Mouse (Mus musculus) CD8-positive naive resting alpha-beta T cell, adult 2 months (primary cell): ENCODE results near the gene Xpnpep1.

Source experiments
- DNase-seq, 2 experiments: peaks; one replicate each; pipeline ENCODE4 v3.0.0; 2022; ENCODE audit warnings: low read depth in 2 of 2, low spot score in 2 of 2

Xpnpep1 gene

DNA sequence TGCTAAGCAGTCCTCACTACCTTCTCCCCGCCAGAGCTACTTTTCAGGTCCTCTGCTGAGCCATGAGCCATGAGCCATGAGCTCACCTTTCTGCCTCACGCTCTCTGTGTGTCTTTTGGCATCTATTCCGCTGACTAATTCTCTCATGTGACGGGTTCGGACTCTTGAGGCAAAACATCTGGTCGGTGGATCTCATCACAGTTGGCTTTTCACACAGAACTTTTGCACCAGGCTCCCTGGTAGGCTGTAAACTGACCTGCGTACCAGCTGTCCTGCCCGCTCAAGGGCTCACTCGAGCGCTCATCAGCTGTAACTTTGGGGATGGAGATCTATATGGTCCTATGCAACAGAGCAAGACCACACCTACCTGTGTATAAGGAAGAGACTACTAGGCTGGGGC is 26.9 kb upstream of the Xpnpep1 start:
- DNase-seq: no peak

DNA sequence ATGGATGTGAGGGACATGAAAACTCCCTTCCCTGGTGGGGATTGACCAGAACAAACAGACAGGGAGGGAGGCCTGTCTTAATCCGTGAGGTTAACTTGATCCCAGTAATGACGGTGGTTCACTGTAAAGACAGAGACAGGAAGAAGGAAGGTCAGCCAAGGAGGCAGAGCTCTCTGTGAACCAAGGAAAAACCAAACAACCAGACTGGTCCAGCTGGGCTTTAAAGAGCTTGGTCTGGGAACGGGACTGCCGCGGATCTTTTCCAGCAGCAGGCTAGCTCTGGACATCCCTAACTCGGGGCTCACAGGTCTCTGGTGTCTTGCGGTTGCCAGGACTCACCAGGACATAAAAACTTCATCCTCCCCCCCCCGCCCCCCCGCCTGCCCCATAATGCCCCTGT is 26.5 kb upstream of the Xpnpep1 start:
- no peak for DNase-seq

DNA sequence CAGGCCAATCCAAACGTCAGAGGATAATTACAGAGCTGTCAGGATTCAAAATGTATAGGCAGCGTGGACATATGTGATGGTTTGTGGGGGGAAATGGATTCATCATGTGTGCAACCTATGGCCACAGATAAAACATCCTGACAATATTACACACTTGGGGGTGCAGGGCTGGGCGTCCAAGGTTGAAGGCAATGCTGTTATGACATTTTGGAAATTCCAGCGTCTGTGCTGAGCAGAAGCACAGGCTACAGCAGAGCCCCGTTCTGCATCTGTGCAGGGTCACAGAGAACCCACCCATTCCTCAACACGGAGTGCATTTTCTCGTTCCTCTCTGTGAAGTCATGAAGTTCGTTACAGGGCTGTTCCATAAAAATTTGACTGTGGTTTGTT is 25.0 kb upstream of the Xpnpep1 start:
- no peak for DNase-seq

DNA sequence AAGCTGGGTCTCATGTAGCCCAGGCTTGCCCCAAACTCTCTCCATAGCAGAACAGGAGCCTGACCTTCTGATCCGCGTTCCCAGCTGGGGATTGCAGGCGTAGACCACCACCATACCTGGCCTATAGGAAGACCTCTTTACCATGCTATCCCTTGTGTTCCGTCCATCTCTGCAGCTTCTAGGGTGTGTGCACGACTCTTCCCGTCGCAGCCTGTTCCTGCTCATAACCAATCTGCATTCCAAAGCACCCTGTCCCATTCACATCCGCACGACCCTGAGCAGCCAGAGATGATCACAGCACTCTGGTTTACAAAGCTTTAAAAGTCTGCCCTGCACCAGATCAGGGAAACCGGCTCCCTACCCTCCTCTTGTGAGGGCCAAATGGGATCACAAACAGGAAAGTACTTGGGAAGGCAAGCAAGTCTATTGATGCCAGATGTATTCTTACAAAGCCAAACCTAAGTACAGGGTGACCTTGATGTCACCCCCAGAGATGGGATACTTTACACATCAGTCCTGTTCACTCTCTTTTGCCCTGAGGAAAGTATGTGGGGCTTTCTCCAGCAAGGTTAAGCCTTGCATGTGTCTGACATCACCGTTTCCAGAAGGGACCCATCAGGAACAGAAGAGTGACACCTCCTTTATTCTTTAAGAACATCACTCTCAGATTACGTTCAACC is 24.4 kb upstream of the Xpnpep1 start:
- no peak for DNase-seq

DNA sequence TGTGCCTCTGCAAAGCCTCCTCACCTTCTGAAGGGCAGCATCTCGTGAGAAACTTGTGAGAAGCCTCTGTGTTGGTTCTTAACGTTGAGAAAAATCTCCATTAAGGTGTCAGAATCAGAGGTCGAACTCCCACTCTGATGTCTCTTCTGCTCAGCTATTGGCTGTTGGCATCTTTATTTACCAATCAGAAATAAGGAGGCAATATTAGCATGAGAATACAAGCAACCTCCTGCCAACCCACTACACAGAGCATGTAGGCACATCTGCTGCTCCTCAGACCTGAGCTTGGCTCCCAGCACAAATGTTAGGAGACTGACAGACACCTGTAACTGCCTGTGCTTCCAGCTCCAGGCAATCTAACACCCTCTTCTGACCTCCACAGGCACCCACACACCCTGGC is 22.0 kb upstream of the Xpnpep1 start:
- DNase-seq: no peak

DNA sequence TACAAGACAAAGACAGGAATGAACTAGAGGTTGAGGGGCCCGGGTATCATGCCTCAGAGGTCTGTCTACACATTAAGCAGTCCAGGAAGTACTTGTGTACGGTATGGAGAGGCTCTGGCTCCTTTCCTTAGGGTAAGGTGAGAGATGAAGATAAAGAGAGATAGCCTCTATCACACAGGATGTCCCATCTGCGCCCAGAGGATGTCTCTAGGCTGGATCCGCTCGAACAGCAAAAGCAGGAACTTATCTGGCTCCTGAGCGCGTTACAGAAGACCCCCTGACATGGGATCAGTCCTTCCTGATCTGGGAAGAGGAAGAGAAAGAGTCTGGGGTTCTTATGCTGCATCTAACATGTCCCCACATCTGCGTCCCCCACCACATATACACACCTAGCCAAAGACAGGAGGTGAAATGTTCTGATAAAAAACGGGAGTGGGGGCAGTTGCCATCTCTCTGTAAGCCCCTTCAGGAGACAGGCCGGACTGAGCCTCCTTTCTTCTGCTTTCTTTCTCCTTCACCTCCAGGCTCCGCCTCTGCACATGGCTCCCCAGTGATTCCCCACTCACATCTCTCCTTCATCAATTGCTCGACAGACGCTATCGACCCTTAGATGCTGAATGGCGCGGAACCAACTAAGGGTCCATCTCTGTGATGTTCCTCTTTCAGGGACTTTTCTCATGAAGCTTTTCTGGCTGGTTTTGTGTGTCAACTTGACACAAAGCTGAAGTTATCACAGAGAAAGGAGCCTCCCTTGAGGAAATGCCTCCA is 19.5 kb upstream of the Xpnpep1 start:
- no peak for DNase-seq

DNA sequence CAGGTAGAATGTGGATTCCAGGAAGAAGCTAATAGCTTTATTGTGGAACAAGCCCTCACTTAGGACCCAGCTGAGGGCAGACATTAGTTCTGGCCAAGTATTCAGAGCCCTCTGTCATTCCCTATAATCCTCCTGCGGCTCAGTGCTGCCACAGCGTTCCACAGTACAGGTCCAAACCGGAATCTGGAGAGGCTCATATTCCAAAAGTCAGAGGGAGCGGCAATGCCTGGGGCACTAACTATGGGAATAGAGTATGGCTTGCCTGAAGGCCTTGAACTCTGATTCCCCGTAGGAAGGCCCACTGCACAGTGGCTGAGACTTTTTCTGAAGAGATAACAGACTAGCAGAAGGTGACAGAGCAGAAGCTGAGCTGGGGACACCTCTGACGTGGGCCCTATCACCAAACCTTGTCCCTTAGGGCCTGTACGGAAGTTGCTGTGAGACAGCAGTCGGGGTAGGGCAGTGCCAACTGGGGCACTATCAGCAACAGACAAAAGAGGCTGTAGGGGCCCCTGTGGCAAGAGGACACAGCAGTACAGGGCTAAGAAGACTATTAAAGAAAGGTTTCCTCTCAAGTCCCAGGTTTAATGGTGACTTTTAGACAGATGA is 18.8 kb upstream of the Xpnpep1 start:
- DNase-seq: no peak

DNA sequence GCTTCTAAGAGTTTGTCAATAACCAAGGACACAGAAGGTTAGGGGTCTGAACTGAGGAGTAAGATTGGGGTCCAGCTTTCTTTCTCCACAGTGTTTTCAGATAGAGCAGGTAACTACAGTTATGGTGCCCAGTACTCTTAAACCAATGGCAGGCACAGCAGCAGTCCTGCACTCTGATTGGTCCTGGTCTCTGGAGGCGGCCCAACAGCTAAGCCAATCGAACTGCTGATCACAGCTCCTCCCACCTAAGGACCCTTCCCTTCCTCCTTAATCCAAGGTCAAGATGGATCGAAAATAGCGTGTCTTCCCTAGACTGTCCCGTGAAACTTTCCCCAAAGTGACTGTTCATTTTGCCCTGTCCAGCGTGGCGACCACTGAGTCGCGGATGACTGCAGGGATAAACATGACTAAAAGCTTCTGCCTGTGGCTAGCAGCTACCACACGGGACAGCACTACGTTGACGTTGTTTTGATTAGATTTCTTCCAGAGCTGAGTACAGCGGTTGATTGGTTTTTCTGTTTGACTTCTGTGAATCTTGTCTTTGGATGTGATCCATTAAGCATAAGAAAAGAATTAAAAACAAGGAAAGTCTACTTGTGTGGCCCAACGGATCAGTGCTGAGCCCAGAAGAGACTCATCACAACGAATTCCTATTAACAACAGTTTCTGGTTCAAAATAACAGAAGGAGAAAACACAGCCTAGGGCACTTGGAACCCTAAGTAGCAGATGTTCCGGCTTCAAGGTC is 18.1 kb upstream of the Xpnpep1 start:
- no peak for DNase-seq

DNA sequence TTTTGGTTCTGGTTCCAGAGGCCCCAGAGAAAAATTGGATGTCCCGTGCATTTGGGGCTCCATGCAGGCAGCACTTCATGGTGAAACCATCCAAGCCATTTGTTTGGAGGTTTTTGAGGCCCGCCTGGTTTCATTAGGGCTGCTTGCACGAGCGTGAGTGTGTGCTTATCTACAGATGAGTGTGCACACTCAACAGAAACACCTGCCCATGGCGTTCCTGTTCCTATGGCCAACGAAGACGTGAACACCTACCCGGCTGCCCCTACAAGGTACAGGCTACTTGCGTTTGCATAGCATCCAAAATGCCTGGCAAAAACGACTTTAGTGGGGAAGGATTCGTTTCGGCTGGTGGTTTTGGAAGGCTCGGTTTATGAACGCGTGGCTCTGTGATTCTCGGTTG is 13.3 kb upstream of the Xpnpep1 start:
- DNase-seq: no peak

DNA sequence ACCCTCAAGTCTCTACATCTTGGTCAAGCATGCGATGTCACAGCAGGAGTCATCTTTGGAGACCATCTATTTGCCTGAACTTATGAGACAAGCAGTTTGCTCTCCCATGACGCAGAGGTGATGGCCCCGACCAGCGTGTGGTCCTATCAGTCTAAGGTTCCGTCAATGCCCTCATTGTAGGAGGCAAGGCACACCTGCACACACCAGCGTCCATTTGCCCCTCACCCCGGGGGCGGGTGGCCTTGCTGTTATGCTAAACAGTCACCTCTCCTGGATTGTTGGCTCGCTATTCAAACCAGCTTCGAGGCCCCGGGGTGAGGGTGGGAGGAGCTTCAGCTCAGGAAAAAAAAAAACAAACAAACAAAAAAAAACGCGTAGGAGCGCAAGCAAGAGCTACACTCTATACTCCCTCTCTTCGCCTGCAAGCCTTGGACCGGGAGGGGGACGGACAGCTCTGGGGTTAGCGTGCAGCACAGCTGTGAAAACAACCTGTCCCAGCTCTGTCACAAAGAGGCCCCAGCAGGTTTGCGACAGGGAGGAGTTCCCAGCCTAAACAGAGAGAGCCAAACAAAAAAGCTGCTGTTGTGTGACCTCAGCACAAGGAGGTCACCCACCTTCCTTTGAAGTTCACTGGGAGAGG is 12.1 kb upstream of the Xpnpep1 start:
- no peak for DNase-seq

DNA sequence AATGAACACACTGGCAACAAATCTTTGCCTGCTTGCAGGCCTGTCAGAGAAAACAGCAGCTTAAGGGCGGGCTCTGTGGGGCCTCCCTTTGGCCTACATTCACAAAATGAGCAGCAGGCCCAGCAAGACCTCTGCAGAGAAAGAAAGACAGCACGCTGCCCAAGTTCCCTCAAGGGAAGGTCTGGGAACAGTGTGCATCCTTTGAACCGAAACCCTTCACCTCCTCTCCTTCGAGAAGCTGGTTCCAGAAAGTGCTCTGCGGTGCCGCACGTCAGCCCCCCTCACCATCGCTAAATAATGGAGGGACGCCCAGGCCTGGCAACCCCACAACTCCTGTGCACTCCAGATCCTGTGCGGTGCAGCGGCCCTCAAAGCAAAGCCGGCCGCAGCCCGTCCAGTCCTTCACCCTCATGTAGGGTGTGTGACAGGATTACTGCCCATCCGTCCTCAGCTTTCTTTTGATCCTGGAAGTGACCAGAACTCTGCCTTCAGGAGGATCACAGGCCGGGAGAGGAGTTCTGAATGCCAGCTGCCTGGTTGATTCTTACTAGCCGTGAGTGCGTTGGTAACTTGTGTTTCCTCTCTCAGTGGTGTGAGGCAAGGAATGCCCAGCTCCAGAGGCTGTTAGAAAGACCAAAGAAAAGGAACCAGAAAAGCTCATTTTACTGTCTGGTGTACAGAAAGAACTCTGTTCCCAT is 11.4 kb upstream of the Xpnpep1 start:
- no peak for DNase-seq

DNA sequence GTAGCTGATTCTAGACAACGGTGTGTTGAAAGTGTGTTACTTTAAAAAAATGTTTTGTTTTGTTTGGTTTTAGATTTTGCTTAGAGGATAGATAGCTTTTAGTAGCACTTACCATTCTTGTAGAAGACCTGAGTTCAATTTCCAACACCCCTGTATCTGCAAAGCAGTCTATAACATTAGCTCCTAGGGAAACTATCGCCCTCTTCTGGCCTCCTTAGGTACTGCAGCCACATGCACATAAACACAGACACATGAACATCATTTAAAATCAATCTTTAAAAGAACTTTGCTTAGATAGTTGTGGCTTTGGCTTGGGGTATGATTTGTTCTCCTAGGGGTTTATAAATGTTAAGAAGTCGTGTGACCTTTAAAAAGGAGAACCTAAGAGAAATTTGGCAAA is 10.1 kb upstream of the Xpnpep1 start:
- DNase-seq: no peak

DNA sequence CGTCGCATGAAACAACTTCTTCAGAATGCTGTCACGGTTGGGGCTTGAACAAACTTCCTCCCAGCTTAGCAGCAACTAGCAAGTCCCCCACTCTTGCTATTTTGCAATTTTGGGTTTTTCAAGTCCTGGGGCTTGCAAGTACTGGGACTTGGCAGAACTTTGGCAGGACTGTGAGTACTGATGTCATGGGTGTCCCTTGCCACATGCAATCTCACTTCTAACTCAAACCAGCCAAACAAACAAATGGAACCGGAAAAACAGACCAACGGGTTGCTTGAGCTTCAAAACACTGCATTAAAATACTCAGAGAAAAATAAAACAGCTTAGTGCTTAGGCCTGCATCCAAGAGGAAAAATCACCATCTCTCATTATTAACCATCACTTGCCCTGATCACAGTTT is 7.2 kb upstream of the Xpnpep1 start:
- DNase-seq: no peak

DNA sequence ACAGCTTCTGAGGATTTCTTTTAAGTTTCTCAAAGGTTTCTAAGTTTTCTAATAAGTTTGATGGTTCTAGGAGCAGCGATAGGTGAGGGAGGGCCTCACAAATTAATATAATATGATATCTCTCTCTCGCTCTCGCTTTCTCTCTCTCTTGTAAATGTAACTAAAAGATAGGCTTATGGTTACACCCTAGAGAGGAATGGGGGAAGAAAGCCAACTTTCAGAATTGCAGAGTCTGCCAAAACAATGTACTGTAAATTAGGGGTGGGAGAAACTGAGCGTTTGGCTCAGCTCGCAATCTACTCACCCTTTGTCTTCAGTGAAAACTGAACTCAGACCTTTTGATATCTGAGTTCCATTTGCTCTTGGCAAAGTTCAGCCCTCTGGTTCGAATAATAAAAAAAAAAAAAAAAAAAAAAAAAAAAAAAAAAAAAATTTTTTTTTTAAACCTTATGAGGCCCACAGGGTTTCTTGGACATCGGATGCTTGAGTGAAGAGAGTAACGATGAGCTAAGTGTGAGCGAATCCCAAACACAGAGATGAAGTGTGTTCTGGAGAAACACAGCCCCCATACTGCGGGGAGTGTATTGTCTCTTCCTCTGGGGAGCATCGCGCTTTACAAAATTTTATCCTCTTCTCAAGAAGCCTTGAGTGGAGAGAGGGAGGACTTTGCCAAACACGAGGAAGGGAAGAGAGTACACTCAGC is 3.6 kb upstream of the Xpnpep1 start:
- no peak for DNase-seq

DNA sequence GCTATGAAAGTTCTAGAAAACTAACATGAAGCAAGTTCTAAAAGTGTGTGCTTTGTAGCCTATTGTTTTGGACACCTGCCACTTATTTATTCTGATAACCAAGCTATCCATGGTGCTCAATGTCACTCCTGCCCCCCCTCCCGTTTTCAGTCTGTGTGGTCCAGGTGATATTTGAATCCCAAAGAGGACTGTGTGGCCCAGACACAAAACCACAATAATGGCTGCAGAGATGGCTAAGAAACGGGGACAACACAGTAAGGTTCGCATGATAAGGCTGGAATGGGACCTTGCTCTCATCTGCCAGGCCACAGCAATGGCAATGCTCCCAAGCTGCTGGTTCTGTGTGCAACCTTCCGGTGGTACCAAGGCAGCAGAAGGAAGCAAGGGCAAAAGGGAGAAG is 1.6 kb upstream of the Xpnpep1 start:
- DNase-seq: no peak

DNA sequence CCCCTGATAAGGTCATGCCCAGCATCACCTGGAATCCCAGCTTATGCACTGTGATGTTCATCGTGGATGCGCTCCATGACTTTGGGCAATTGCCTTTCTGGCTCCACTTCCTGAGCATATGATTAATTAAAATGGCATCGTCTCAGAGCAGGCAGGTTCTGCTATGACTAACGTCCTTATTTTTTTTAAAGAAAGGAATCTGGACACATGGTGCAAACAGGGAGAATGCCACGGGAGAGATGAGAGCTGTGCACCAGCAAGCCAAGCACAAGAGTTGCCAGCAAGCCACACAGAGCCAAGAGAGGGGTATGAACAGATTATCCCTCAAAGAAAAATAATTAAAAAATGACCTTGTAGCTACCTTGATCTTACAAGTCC is 1.1 kb upstream of the Xpnpep1 start:
- DNase-seq: no peak

DNA sequence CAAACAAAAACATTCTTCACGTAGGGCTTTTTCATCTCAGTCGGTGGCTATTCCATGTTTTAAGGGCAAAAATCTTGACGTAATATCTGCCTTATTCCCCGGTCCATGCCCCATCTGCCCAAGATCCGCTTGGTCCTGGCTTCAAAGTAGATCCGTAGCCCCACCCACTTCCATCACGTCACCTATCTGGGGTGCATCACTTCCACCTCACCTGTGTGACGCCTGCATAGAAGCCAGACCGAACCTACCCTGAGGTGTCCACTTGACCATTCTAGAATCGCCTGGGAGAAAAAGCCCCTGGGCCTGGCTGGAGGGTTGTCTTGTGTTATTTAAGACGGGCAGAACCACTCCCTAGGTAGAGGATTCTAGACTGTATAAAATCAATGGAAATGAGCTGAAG is 924 bp downstream of the Xpnpep1 start:
- DNase-seq: no peak

DNA sequence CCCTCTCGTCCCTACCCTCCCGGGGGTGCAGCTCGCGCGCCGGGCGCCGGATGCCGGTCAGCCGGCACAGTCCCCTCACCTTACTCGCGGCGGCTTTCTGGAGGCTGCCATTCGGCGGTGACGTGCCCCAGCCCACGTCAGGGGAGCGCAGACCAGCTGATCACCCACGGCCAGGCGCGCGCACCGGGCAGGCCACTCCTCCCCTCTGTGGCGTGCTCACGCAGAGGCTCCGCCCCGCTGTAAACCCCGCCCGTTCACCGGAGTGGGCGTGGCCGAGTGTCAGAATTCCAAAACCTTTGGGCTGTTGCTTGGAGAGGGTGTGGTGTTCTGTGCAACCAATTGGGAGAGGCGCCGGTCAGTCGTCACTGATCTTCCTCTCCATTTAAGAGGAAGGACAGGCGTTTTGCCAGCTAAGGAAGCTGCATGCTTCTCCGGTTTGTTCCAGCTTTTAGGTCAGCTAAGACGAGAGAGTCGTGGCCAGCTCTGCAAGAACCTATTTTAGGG is 1.5 kb downstream of the Xpnpep1 start:
- DNase-seq: peak; percentile 75 to 82

DNA sequence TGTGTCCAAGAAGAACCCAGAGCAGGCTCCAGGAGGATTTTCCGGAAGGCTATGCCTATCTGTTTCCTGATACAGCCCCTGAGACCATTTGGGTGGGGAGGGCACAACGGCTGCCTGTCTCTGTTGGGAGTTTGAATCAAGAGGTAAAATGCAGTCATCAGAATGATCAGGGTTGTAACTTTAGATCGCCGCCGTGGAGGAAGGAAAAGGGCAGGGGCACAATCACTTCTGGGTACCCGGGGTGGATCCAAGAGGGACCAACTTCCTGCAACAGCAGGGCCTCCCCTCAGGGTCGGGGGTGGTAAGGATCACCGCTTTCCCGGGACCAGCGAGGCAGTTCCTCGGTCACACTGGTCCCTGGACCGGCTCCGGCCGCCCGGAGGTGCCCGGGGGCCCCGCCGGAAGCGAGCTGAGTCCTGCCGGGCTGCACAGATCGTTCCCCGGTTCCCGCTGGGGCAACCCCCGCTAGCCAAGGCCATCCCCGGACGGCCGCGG is 2.0 kb downstream of the Xpnpep1 start:
- no peak for DNase-seq
